ENCODE assay signal across 14 mouse cellular contexts in genomic region chr10:61495461-61495860, GRCm38 (mm10). TPM values are rescaled to one million over a fixed set of nuclear protein-coding genes. Genes with fewer than 3 reads are reported as not detected.
A peak's percentile ranks its signal among the peaks of the same experiment; 100 is the strongest.
DNase-seq lines count a peak whose midpoint lies in the region; ATAC-seq lines count a peak whose summit lies in the region.
"Had no signal": no experiment of that assay in that cellular context is flagged by ENCODE, and none has a peak within 500 bp of the region (broad histone marks: within the 10 kb centered on the region; RNA-seq: fewer than 3 reads in every experiment).

No protein-coding gene starts in this region.

- no peaks in the 10 kb centered on the region for H3K36me3 ChIP-seq in heart, embryonic 15.5 days
- no peaks in the 10 kb centered on the region for H3K36me3 ChIP-seq in liver, embryonic 11.5 days (ENCODE audit: control insufficient read depth, insufficient read depth, low read length)
- H3K36me3 ChIP-seq in limb, embryonic 11.5 days (ENCODE audit: control insufficient read depth, insufficient read depth, low read length): peaks cover 2% of the 10 kb centered on the region; the same call in 1 of the 2 replicates
- H3K36me3 ChIP-seq: liver, embryonic 15.5 days had no signal

- intact Hi-C loops in heart, postnatal 25 days (cut with DNase I): no loop called here

- ATAC-seq in heart, embryonic 15.5 days (replicated peaks; ENCODE audit: insufficient number of reproducible peaks, insufficient read depth, low FRiP score, low read depth): no peak
- no peak for ATAC-seq in liver, embryonic 11.5 days (replicated peaks; ENCODE audit: low FRiP score)
- ATAC-seq in limb, embryonic 11.5 days (ENCODE audit: insufficient number of reproducible peaks, low FRiP score, low TSS enrichment, low read depth): no peak; the same call in 1 of the 2 replicates

- H3K4me2 ChIP-seq in heart, embryonic 15.5 days: no peak overlapping the region
- H3K4me2 ChIP-seq in liver, embryonic 11.5 days: no peak overlapping the region
- no peak overlapping the region for H3K4me2 ChIP-seq in limb, embryonic 11.5 days (ENCODE audit: low read depth, severe bottlenecking)
- H3K4me2 ChIP-seq: liver, embryonic 15.5 days had no signal

- no peak for DNase-seq in heart, postnatal 25 days (ENCODE audit: low spot score)
- DNase-seq in liver, embryonic 11.5 days (ENCODE audit: low spot score): no peak
- DNase-seq in liver: no peak
- DNase-seq in limb, embryonic 11.5 days (ENCODE audit: low spot score): peak; percentile 40
- DNase-seq in retina, embryonic 14.5 days (ENCODE audit: low spot score): peak; percentile 29
- no peak for DNase-seq in thymus, postnatal 0 days (ENCODE audit: low spot score)
- DNase-seq: adrenal gland, adult 2 months; heart, adult 2 months had no signal

- H3K27ac ChIP-seq in heart, embryonic 15.5 days: peak overlapping the region; percentile 19; the same call in 1 of the 2 replicates
- H3K27ac ChIP-seq in liver, embryonic 11.5 days (ENCODE audit: low read depth, low read length): peak overlapping the region; percentile 45; the same call in 1 of the 2 replicates
- peak overlapping the region; percentile 60; the same call in 1 of the 2 replicates for H3K27ac ChIP-seq in limb, embryonic 11.5 days (replicated peaks; ENCODE audit: low read depth, low read length)
- H3K27ac ChIP-seq: heart, adult 2 months; liver, embryonic 15.5 days; macrophage had no signal

- WGBS in heart, embryonic 15.5 days: 47% methylated on average over 4 of the region's 4 CpGs
- 66% methylated on average over 4 of the region's 4 CpGs for WGBS in liver, embryonic 11.5 days
- WGBS in limb, embryonic 11.5 days: 46% methylated on average over 4 of the region's 4 CpGs

- H3K4me1 ChIP-seq in heart, embryonic 15.5 days (replicated peaks): peaks cover 20% of the 10 kb centered on the region
- H3K4me1 ChIP-seq in liver, embryonic 11.5 days (replicated peaks; ENCODE audit: control insufficient read depth, insufficient read depth, low read length): peaks cover 11% of the 10 kb centered on the region
- peaks cover 17% of the 10 kb centered on the region for H3K4me1 ChIP-seq in limb, embryonic 11.5 days (ENCODE audit: control insufficient read depth, insufficient read depth, low read length)

- H3K4me3 ChIP-seq in heart, embryonic 15.5 days: no peak overlapping the region
- no peak overlapping the region for H3K4me3 ChIP-seq in liver, embryonic 11.5 days (ENCODE audit: low read depth, low read length)
- no peak overlapping the region for H3K4me3 ChIP-seq in limb, embryonic 11.5 days (ENCODE audit: low read depth, low read length)
- H3K4me3 ChIP-seq: heart, adult 2 months; liver, embryonic 15.5 days; myocyte had no signal

- H3K9ac ChIP-seq in heart, embryonic 15.5 days: 0 out of 2 replicates have a peak overlapping the region, but pooled peaks have one; percentile 5
- no peak overlapping the region for H3K9ac ChIP-seq in liver, embryonic 11.5 days (ENCODE audit: low read depth, low read length)
- H3K9ac ChIP-seq in limb, embryonic 11.5 days (ENCODE audit: low read length): no peak overlapping the region
- H3K9ac ChIP-seq: liver, embryonic 15.5 days had no signal

- no peaks in the 10 kb centered on the region for H3K27me3 ChIP-seq in heart, embryonic 15.5 days
- H3K27me3 ChIP-seq in liver, embryonic 11.5 days (replicated peaks; ENCODE audit: control insufficient read depth, insufficient read depth, low read length): no peaks in the 10 kb centered on the region
- no peaks in the 10 kb centered on the region for H3K27me3 ChIP-seq in limb, embryonic 11.5 days (ENCODE audit: control insufficient read depth, insufficient read depth, low read length)
- H3K27me3 ChIP-seq: CH12.LX; liver, embryonic 15.5 days; Patski had no signal

- H3K9me3 ChIP-seq in heart, embryonic 15.5 days (replicated peaks): no peaks in the 10 kb centered on the region
- no peaks in the 10 kb centered on the region for H3K9me3 ChIP-seq in liver, embryonic 11.5 days (ENCODE audit: control insufficient read depth, low read length)
- no peaks in the 10 kb centered on the region for H3K9me3 ChIP-seq in limb, embryonic 11.5 days (ENCODE audit: control insufficient read depth, low read length)
- H3K9me3 ChIP-seq: liver, embryonic 15.5 days had no signal

RNA-seq across cellular contexts. Expression of gene Lrrc20, which starts 19.9 kb away (rescaled TPM):
- polyA plus RNA-seq in heart, embryonic 15.5 days (2015; fragmentation: Nextera tagmentation; extraction: Ambion mirVana): 10.4 and 12.9 TPM in 2 replicates
- 10 to 100 TPM; 30.1 to 31.3 TPM for total RNA-seq in heart, postnatal 25 days (2021)
- polyA plus RNA-seq in liver, embryonic 11.5 days (2014; fragmentation: Nextera tagmentation; extraction: Ambion mirVana): 12.0 and 14.1 TPM in 2 replicates
- 11.6 and 11.8 TPM in 2 replicates for polyA plus RNA-seq in limb, embryonic 11.5 days (2014; fragmentation: Nextera tagmentation; extraction: Ambion mirVana)
- polyA plus RNA-seq in thymus, postnatal 0 days (2015; fragmentation: Nextera tagmentation; extraction: Ambion mirVana): 3.5 and 4.5 TPM in 2 replicates

RNA-seq across cellular contexts. Expression of gene Eif4ebp2, which starts 43.0 kb away (rescaled TPM):
- 50.6 and 63.6 TPM in 2 replicates for polyA plus RNA-seq in heart, embryonic 15.5 days (2015; fragmentation: Nextera tagmentation; extraction: Ambion mirVana)
- 10 to 100 TPM; 71.4 to 75.2 TPM for total RNA-seq in heart, postnatal 25 days (2021)
- polyA plus RNA-seq in liver, embryonic 11.5 days (2014; fragmentation: Nextera tagmentation; extraction: Ambion mirVana): 27.1 and 33.3 TPM in 2 replicates
- 28.5 and 33.3 TPM in 2 replicates for polyA plus RNA-seq in limb, embryonic 11.5 days (2014; fragmentation: Nextera tagmentation; extraction: Ambion mirVana)
- 83.7 and 91.5 TPM in 2 replicates for polyA plus RNA-seq in thymus, postnatal 0 days (2015; fragmentation: Nextera tagmentation; extraction: Ambion mirVana)

Comparison
In these comparisons a context has a peak if more than half of its experiments do, and no peak if none do; other contexts are left out.
1. DNase-seq: peak in limb, embryonic 11.5 days (single experiment) and retina, embryonic 14.5 days (single experiment); none in heart, postnatal 25 days (single experiment), liver, embryonic 11.5 days (single experiment), liver (single experiment) and thymus, postnatal 0 days (single experiment).
2. Peak in every context shown above with its lines, with median percentiles within 50 percentile points of each other: H3K27ac ChIP-seq.